Mouse (Mus musculus) ES-Bruce4 (cell line): ENCODE measurements around the gene Hoxc9. TPM values are rescaled to one million over a fixed set of nuclear protein-coding genes. Genes with fewer than 3 reads are reported as not detected.

Source experiments
- H3K27ac ChIP-seq: 2 replicates; pipeline ENCODE4 v1.5.1; 2012; ENCODE audit warnings: low read length, inconsistent platforms; ENCODE audit not compliant: insufficient read depth
- H3K27me3 ChIP-seq: 2 replicates; pipeline ENCODE4 v1.6.1; 2012; ENCODE audit warnings: mild to moderate bottlenecking, low read length, inconsistent platforms; ENCODE audit not compliant: control insufficient read depth, poor library complexity, insufficient read depth, severe bottlenecking
- H3K36me3 ChIP-seq: 2 replicates; pipeline ENCODE4 v1.6.1; 2012; ENCODE audit warnings: inconsistent platforms, mild to moderate bottlenecking, low read length, moderate library complexity; ENCODE audit not compliant: control insufficient read depth, poor library complexity, insufficient read depth, severe bottlenecking
- H3K4me1 ChIP-seq: one replicate; pipeline ENCODE4 v1.8.1; 2011; ENCODE audit warnings: low read length; ENCODE audit not compliant: control insufficient read depth, insufficient read depth
- H3K4me3 ChIP-seq: 2 replicates; pipeline ENCODE4 v1.5.1; 2011; ENCODE audit warnings: low read depth, mild to moderate bottlenecking, low read length
- H3K9ac ChIP-seq: 2 replicates; pipeline ENCODE4 v1.6.1; 2012; ENCODE audit warnings: low read depth, mild to moderate bottlenecking, inconsistent platforms; ENCODE audit not compliant: poor library complexity, severe bottlenecking
- H3K9me3 ChIP-seq: replicated peaks from 2 replicates; pipeline ENCODE4 v1.6.1; 2012; ENCODE audit warnings: mild to moderate bottlenecking, low read length, inconsistent platforms; ENCODE audit not compliant: control insufficient read depth, poor library complexity, insufficient read depth, severe bottlenecking
- CTCF ChIP-seq: IDR thresholded peaks from one replicate; pipeline ENCODE4 v1.8.1; 2011; ENCODE audit warnings: low read depth, low read length
- EP300 ChIP-seq: IDR thresholded peaks from 2 replicates; pipeline ENCODE4 v1.6.1; 2011; ENCODE audit warnings: low read depth, low read length; ENCODE audit not compliant: insufficient read depth
- POLR2A ChIP-seq: IDR thresholded peaks from one replicate; pipeline ENCODE4 v1.8.1; 2011; ENCODE audit warnings: low read length; ENCODE audit not compliant: insufficient read depth
- polyA plus RNA-seq: library from polyadenylated mRNA; stranded (reverse); fragments of >200 nt; gene quantifications from 2 replicates; pipeline ENCODE4 v1.2.4, GENCODE M21; 2011; ENCODE audit warnings: low read depth; ENCODE audit not compliant: missing spikeins, insufficient read depth, insufficient read length

Gene Hoxc9
- polyA plus RNA-seq, 1 experiment: not detected

DNA sequence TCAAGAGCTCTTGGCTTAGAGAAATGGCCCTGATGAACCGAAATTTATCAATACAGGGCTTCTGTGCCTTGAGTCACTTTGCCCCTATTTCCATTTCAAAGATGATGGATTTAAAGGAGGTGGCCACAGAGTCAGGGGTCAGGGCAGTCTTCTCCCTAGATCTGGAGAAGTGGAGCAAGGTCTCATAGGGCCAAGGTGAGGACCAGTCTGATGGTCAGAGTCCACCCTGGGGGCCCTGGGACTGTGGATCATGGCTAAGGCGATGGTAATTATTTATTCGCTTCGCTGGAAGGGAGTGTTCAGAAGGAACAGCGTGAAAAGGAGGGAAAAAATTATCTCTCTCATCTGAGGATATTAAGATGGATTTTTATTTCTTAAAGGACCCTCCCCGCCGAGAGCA is 1.2 kb upstream of the Hoxc9 start:
- Histone ChIP-seq H3K27me3 (peaks cover 54% of the 10 kb centered on the region), H3K27ac (no peak overlapping the region)
- no peak for TF ChIP-seq POLR2A
- no peak for TF ChIP-seq EP300
- TF ChIP-seq CTCF: no peak

DNA sequence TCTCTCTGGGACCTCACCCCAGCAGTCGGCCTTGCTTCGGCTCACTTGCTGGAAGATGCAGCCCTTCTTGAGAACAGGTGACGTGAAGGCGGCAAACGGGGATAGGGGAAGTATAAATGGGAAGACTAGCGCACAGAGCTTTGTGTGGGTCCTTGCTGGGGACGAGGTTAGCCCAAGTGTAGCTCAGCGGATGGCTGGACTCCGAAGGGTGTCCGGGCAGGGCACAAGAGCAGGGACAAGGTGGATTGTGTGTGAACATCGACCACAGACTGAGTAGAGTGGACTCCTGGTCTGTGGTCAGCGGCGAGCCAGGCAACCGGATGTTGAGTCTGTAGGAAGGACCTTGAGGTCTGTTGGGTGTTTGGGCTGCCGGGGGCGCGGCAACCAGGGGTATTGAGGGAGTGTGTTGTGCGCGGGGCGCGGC is 539 bp upstream of the Hoxc9 start:
- no peak for TF ChIP-seq POLR2A
- TF ChIP-seq CTCF: no peak
- TF ChIP-seq EP300: no peak
- Histone ChIP-seq H3K9me3 (no peaks in the 10 kb centered on the region), H3K4me3 (peak overlapping the region; percentile 8), H3K27me3 (peaks cover 53% of the 10 kb centered on the region), H3K9ac (no peak overlapping the region), H3K36me3 (no peaks in the 10 kb centered on the region), H3K27ac (no peak overlapping the region), H3K4me1 (no peaks in the 10 kb centered on the region)

More for the DNA sequence above, 1.2 kb upstream of the Hoxc9 start:
- Histone ChIP-seq H3K9me3 (no peaks in the 10 kb centered on the region), H3K4me1 (no peaks in the 10 kb centered on the region), H3K9ac (no peak overlapping the region), H3K4me3 (no peak overlapping the region), H3K36me3 (no peaks in the 10 kb centered on the region)

DNA sequence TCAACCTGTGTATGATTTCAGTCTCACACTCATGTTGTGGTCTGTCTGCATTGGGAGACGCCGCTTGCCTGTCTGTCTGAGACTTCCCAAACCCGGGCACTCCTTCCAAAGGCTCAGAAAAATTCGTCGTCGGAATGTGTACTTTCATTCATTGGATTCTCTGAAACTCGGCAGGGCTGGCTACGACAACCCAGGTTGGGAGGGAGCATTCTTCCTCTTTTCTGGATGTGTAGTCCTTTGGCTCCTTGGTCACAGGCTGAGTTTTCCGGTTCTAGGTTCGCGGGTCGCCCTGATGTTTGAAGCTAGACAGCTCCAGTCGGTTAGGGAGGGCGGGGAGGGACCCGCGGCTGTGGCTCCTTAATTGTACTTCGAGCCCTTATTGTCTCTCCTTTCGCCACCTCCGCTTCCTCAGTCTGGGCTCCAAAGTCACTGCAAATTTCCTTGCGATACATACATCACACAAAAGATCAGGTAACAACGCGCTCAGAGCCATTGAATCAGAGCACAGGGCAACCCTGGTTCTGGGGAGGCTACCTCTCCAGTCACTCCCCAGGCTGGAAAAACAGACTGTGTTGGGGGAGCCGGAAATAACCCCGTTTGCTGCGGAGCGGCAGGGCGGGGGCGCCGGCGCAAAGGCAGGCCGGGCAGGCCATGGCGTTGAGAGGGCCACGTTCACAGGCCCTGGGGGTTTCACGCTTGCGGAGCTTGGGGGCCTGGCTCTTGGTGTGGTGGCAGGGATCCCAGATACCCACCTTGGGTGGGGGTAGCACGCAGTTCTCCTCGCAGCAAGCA is 588 bp downstream of the Hoxc9 start:
- TF ChIP-seq CTCF (no peak), EP300 (no peak), POLR2A (no peak)
- Histone ChIP-seq H3K9ac (no peak overlapping the region), H3K4me3 (peak overlapping the region; percentile 17), H3K27ac (no peak overlapping the region), H3K27me3 (peaks cover 57% of the 10 kb centered on the region), H3K36me3 (no peaks in the 10 kb centered on the region), H3K4me1 (no peaks in the 10 kb centered on the region), H3K9me3 (no peaks in the 10 kb centered on the region)

DNA sequence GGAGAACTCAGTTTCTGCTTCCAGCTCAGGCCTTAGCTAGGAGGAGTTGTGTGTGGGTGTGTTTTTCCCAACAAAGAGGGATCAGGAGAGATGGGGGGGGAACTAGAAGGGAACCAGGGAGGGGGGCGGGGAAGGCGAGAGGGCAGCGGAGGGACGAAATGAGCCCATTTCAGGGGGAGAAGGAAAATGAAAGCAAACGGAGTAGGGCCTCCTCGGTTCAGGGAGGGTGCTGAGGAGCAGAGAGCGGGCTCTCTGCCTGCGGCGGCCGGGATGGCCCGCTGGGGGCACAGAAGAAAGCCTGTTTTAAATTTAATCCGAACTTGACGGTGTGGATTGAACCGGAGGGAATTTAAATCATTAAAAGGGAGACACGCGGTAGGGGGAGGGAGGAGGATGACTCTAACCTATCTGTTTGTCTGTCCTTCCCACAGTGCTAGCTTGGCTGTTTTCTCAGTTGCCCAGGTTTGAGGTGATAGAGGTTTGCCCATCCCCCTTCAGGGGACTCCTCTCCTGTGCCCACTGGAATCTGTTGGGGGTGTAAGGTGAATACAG is 1.3 kb downstream of the Hoxc9 start:
- Histone ChIP-seq H3K36me3 (no peaks in the 10 kb centered on the region), H3K4me3 (no peak overlapping the region), H3K4me1 (no peaks in the 10 kb centered on the region), H3K27ac (no peak overlapping the region), H3K27me3 (peaks cover 62% of the 10 kb centered on the region), H3K9ac (no peak overlapping the region), H3K9me3 (no peaks in the 10 kb centered on the region)
- no peak for TF ChIP-seq EP300
- no peak for TF ChIP-seq POLR2A
- TF ChIP-seq CTCF: no peak

DNA sequence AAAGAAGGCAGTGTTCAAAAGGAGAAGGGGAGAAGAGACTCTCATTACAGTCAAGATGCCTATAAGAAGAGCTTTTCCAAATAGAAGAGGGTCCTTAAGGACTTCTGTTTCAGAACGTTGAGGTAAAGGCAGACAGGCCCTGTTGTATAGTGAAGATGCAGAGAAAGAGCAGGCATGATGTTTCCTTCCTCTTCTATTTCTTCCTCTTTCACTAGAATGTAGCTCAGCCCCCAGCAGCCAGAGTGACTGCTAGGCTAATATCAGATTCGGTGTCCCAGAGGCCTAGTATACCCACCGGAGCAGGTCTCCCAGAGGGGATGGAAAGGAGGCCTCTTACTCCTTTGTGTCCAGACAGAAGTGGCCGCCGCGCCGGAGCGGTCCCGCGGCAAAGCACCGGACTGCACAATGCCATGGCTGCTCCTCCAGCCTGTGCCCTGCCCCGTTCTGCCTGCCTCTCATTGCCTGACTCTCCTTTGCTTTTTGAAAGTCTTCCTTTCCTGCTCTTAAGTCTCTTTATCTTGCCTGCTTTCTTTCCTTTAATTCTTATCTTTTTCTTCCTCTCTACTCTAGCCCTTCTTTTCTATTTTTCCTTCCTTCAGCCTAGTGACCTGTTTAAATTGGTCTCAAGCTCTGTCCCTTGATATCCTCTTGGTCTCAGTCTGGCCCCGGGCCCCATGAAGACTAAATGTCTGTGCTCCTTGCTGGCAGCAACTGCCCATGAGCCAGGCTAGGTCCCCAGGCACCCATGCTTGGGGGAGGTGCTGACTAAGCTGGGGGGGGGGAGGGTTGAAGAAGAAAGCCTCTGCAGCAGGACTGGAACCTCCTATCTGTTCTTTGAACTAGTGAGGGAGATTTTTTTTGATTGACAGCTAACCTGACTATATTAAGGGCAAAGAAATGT is 2.6 kb downstream of the Hoxc9 start:
- Histone ChIP-seq H3K36me3 (no peaks in the 10 kb centered on the region), H3K9ac (no peak overlapping the region), H3K9me3 (no peaks in the 10 kb centered on the region), H3K27ac (no peak overlapping the region), H3K4me1 (no peaks in the 10 kb centered on the region), H3K27me3 (peaks cover 65% of the 10 kb centered on the region), H3K4me3 (no peak overlapping the region)
- no peak for TF ChIP-seq EP300

DNA sequence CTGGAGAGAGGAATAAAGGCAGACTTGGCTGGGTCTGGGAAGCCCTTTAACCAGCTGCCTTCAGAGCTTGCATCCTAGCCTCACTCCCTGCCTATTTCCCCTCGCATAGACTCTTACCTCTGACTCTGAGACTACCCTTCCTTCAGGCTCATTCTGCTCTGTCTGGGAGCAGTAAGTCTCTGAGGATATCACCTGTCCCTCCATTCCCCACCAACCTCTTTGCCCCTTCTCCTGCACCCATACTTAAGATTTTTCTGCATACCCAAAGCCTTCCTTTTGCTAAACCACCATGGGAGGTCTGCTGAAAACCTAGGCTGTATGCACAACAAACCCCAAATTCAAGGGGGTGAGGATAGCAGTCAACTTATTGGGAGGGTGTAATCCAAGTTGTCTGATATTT is 3.7 kb downstream of the Hoxc9 start:
- peaks cover 65% of the 10 kb centered on the region for H3K27me3 ChIP-seq
- TF ChIP-seq EP300 (no peak), POLR2A (no peak), CTCF (no peak)
- no peak overlapping the region for H3K9ac ChIP-seq
- no peaks in the 10 kb centered on the region for H3K36me3 ChIP-seq
- H3K27ac ChIP-seq: no peak overlapping the region
- H3K4me3 ChIP-seq: no peak overlapping the region
- H3K4me1 ChIP-seq: no peaks in the 10 kb centered on the region
- no peaks in the 10 kb centered on the region for H3K9me3 ChIP-seq
